Mouse (Mus musculus) heart, postnatal 0 days (tissue): Measurements from ENCODE around the gene Farp1. TPM values are rescaled to one million over a fixed set of nuclear protein-coding genes. Genes with fewer than 3 reads are reported as not detected.
A peak's percentile ranks its signal among the peaks of the same experiment; 100 is the strongest.

Source experiments
- ATAC-seq: fragments of 200-750 bp; cut with Nextera tagmentation; 2 replicates; pipeline ENCODE4 v1.8.0; 2017; ENCODE audit warnings: low read depth, moderate number of reproducible peaks, moderate library complexity; ENCODE audit not compliant: insufficient read depth
- DNase-seq: peaks from one replicate; pipeline ENCODE4 v3.0.0-alpha.2; 2016; ENCODE audit warnings: low spot score
- H3K27ac ChIP-seq: fragments of 300-500 bp; sonication (generic); 2 replicates; pipeline ENCODE4 v1.5.1; 2014; ENCODE audit warnings: low read depth, mild to moderate bottlenecking
- H3K27me3 ChIP-seq: fragments of 300-500 bp; sonication (generic); 2 replicates; pipeline ENCODE4 v1.6.1; 2014; ENCODE audit warnings: low read length, mixed read lengths; ENCODE audit not compliant: control insufficient read depth, insufficient read depth
- H3K36me3 ChIP-seq: fragments of 300-500 bp; sonication (generic); replicated peaks from 2 replicates; pipeline ENCODE4 v1.6.1; 2014; ENCODE audit warnings: low read length, mixed read lengths; ENCODE audit not compliant: control insufficient read depth, insufficient read depth
- H3K4me1 ChIP-seq: fragments of 300-500 bp; sonication (generic); 2 replicates; pipeline ENCODE4 v1.6.1; 2014; ENCODE audit warnings: antibody characterized with exemption; ENCODE audit not compliant: control insufficient read depth, insufficient read depth
- H3K4me2 ChIP-seq: fragments of 300-500 bp; sonication (generic); 2 replicates; pipeline ENCODE4 v1.6.1; 2014; ENCODE audit warnings: low read depth, mild to moderate bottlenecking, low read length, moderate library complexity
- H3K4me3 ChIP-seq: fragments of 300-500 bp; sonication (generic); 2 replicates; pipeline ENCODE4 v1.5.1; 2014; ENCODE audit warnings: low read depth, low read length
- H3K9ac ChIP-seq: fragments of 300-500 bp; sonication (generic); replicated peaks from 2 replicates; pipeline ENCODE4 v1.6.1; 2014; ENCODE audit warnings: low read depth, low read length, mixed read lengths
- H3K9me3 ChIP-seq: fragments of 300-500 bp; sonication (generic); replicated peaks from 2 replicates; pipeline ENCODE4 v1.6.1; 2016; ENCODE audit warnings: low read length; ENCODE audit not compliant: control insufficient read depth
- CTCF ChIP-seq: IDR thresholded peaks from 2 replicates; pipeline ENCODE4 v1.5.1; 2016; ENCODE audit warnings: antibody characterized with exemption, control low read depth, low read depth
- EP300 ChIP-seq: IDR thresholded peaks from 2 replicates; pipeline ENCODE4 v1.6.1; 2016; ENCODE audit warnings: antibody characterized with exemption, low read depth
- WGBS: fragments of 180-500 bp; shearing (Covaris S2); extraction: QIAGEN DNeasy Blood & Tissue Kit; methylation state at CpG from one replicate; pipeline ENCODE4 v1.1.7; 2014; 5-methylcytosine and 5-hydroxymethylcytosine counted together
- polyA plus RNA-seq: library from polyadenylated mRNA; unstranded; fragments of >200 nt; fragmentation: Nextera tagmentation; extraction: Ambion mirVana; gene quantifications from 2 replicates; pipeline ENCODE4 v1.2.1, GENCODE M21; 2015
- total RNA-seq: library from RNA; depleted of rRNA; stranded (reverse); fragments of >200 nt; gene quantifications from 2 replicates; pipeline ENCODE4 v1.2.3, GENCODE M21; 2014; ENCODE audit warnings: low replicate concordance

The Farp1 gene
- total and polyA plus RNA-seq, 2 experiments from 2014 or later: 5.4 to 14.9 TPM

- 32% methylated on average over 5 of the region's 5 CpGs for WGBS
- no peak for DNase-seq
- TF ChIP-seq CTCF (no peak), EP300 (no peak)
These were observed 283.4 kb downstream of the Farp1 start for GRCm38 (mm10) chr14:121318382-121318781.

GRCm38 (mm10) chr14:121322150-121322549 is 287.1 kb downstream of the Farp1 start:
- Histone ChIP-seq H3K4me2 (no peak overlapping the region), H3K27ac (0 out of 2 replicates have a peak overlapping the region, but pooled peaks have one; percentile 25), H3K9ac (no peak overlapping the region), H3K36me3 (no peaks in the 10 kb centered on the region), H3K27me3 (no peaks in the 10 kb centered on the region), H3K9me3 (no peaks in the 10 kb centered on the region), H3K4me1 (peaks cover 65% of the 10 kb centered on the region), H3K4me3 (no peak overlapping the region)
- ATAC-seq (no peak), DNase-seq (no peak)
- TF ChIP-seq EP300 (no peak), CTCF (no peak)
- WGBS: 57% methylated on average over 5 of the region's 5 CpGs

More at GRCm38 (mm10) chr14:121318382-121318781, 283.4 kb downstream of the Farp1 start:
- Histone ChIP-seq H3K27me3 (no peaks in the 10 kb centered on the region), H3K4me3 (no peak overlapping the region), H3K4me2 (no peak overlapping the region), H3K4me1 (peaks cover 68% of the 10 kb centered on the region), H3K36me3 (no peaks in the 10 kb centered on the region), H3K9me3 (no peaks in the 10 kb centered on the region), H3K9ac (no peak overlapping the region), H3K27ac (peak overlapping the region; percentile 33)
- no peak for ATAC-seq

DNA sequence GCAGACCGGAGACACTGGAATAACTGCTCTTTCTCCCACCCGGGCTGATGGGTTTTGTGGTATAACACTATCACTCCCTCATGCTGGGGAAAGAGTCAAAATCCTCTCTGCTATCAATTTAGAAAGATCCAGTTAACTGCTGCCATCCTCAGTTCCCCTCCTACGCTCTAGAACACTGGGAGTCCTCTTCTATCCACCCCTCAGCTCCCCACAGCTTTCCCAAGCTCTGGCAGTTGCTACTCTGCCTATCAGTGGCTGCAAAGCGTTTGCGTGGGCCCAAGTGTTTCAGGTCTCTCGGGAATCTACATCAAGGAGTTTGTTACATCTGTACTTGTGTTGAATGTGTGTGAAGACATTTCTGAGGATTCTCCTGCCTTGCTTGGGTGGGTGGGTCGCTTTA is 287.6 kb downstream of the Farp1 start:
- H3K27ac ChIP-seq: peak overlapping the region; percentile 46; the same call in 1 of the 2 replicates
- no peak for ATAC-seq
- no peak overlapping the region for H3K9ac ChIP-seq
- no peak overlapping the region for H3K4me3 ChIP-seq
- 53% methylated on average over 7 of the region's 7 CpGs for WGBS
- H3K4me1 ChIP-seq: peaks cover 65% of the 10 kb centered on the region
- H3K27me3 ChIP-seq: no peaks in the 10 kb centered on the region
- TF ChIP-seq EP300 (no peak), CTCF (no peak)
- no peaks in the 10 kb centered on the region for H3K9me3 ChIP-seq
- H3K36me3 ChIP-seq: no peaks in the 10 kb centered on the region
- H3K4me2 ChIP-seq: no peak overlapping the region
- no peak for DNase-seq

GRCm38 (mm10) chr14:121324521-121325330 is 289.7 kb downstream of the Farp1 start:
- H3K27ac ChIP-seq: peak overlapping the region; percentile 16; the same call in 1 of the 2 replicates
- peak; percentile 31; the same call in 1 of the 2 replicates for ATAC-seq

GRCm38 (mm10) chr14:121326432-121326831 is 291.4 kb downstream of the Farp1 start:
- no peak overlapping the region for H3K9ac ChIP-seq
- H3K4me3 ChIP-seq: no peak overlapping the region
- DNase-seq (no peak), ATAC-seq (no peak)
- 64% methylated on average over 2 of the region's 2 CpGs for WGBS
- no peak for TF ChIP-seq EP300
- TF ChIP-seq CTCF: no peak
- H3K27ac ChIP-seq: no peak overlapping the region
- H3K4me2 ChIP-seq: no peak overlapping the region
- H3K36me3 ChIP-seq: no peaks in the 10 kb centered on the region
- H3K27me3 ChIP-seq: no peaks in the 10 kb centered on the region
- no peaks in the 10 kb centered on the region for H3K9me3 ChIP-seq
- H3K4me1 ChIP-seq: peaks cover 64% of the 10 kb centered on the region

More at GRCm38 (mm10) chr14:121324521-121325330, 289.7 kb downstream of the Farp1 start:
- 58% methylated on average over 17 of the region's 17 CpGs for WGBS
- no peak for TF ChIP-seq EP300
- no peak for TF ChIP-seq CTCF
- H3K4me2 ChIP-seq: peak overlapping the region; percentile 26; the same call in 1 of the 2 replicates
- H3K4me3 ChIP-seq: no peak overlapping the region
- H3K27me3 ChIP-seq: no peaks in the 10 kb centered on the region
- H3K36me3 ChIP-seq: no peaks in the 10 kb centered on the region
- H3K9me3 ChIP-seq: no peaks in the 10 kb centered on the region
- no peak for DNase-seq
- H3K4me1 ChIP-seq: peaks cover 59% of the 10 kb centered on the region
- H3K9ac ChIP-seq: no peak overlapping the region
